In the genomic region with DNA sequence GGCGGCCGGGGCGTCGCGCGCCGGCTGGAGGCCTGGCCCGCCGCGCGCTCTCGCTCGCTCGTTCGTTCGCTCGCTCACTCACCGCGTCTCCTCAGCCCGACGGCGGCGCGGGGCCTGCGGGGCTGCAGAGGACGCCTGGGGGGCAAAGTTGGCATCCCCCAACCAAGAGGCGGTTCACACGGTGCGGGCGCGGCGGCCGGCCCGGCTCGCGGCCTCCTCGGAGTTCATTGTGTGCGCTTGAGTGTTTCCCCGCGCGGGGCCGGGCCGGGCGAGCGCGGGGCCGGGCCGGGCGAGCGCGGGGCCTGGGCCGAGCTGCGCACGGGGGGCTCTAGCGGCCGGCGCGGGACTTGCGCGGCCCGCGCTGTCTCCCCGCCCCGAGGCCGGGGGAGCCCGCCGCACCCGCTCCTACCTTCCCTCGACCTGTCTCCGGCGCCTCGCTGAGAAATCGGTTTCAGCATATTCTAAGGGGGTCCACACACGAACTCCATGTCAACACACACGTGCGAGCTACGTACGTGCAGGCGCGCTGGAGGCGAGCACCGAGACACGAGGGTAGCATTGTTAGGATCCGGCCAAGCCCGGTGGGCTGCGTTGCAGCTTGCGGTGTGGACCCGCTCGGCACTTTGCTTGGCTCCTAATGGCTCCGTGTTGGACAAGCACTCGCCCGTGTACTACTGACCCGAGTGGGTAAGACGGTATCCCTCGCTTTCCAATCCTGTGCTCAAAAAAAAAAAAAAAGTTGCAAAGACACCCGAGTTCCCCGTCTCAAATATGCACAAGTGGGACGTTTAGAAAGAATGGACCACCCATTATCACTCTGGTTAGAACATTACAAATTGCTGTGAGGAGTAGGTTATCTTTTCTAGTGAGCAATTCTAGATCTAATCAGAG, we compare ENCODE assay signal across 8 mouse cellular contexts. TPM values are rescaled to one million over a fixed set of nuclear protein-coding genes. Genes with fewer than 3 reads are reported as not detected.
DNase-seq lines count a peak whose midpoint lies in the region; ATAC-seq and TF ChIP-seq lines count a peak whose summit lies in the region.

Gene Zmynd11, minus strand, starts transcription at position 685 of the 891 bp plus-strand sequence.

- intact Hi-C loops in left cerebral cortex, adult 2 months (cut with DNase I) = loop anchor here (5.0 to 10.0 kb wide), 3 partner anchors 78 to 890 kb away; partner anchors contain the start of genes Gtpbp4 and Wdr37

- peaks cover 39% of the 10 kb centered on the region for H3K79me2 ChIP-seq in macrophage (ENCODE audit: inconsistent target)

- WGBS in hindbrain, embryonic 14.5 days = under 1% methylated on average over 73 of the region's 98 CpGs
- WGBS in macrophage (ENCODE audit: missing documents) = 1% methylated on average over 91 of the region's 98 CpGs

- peak within 1 kb of the TSS; percentile 99 for H3K27ac ChIP-seq in hindbrain, embryonic 14.5 days
- peak within 1 kb of the TSS; percentile 91 for H3K27ac ChIP-seq in left cerebral cortex, adult 2 months
- H3K27ac ChIP-seq in macrophage = no peak within 1 kb of the TSS

- no peaks in the 10 kb centered on the region for H3K36me3 ChIP-seq in hindbrain, embryonic 14.5 days (replicated peaks; ENCODE audit: control insufficient read depth, insufficient read depth)
- no peaks in the 10 kb centered on the region for H3K36me3 ChIP-seq in macrophage (ENCODE audit: inconsistent target)

- H3K27me3 ChIP-seq in hindbrain, embryonic 14.5 days (ENCODE audit: control insufficient read depth, insufficient read depth, low read length) = no peaks in the 10 kb centered on the region

- peak; percentile 58 for DNase-seq in R1 (ENCODE audit: low read depth, low spot score)
- peak; percentile 75 to 79 for DNase-seq in cerebellum, postnatal 14 days
- peak; percentile 33 for DNase-seq in gastrocnemius, adult 18-20 months (ENCODE audit: low spot score)
- peak; percentile 65 for DNase-seq in hindbrain, embryonic 14.5 days (ENCODE audit: low spot score)
- peak; percentile 45 to 51 for DNase-seq in left cerebral cortex, adult 2 months (ENCODE audit: extremely low spot score in 1 of 2, low spot score in 2 of 2)
- DNase-seq in retina, postnatal 7 days (ENCODE audit: low read depth, low spot score) = peak; percentile 49
- DNase-seq in urinary bladder, adult 2 months (ENCODE audit: low spot score) = peak; percentile 59

- H3K9me3 ChIP-seq in hindbrain, embryonic 14.5 days (ENCODE audit: control insufficient read depth, low read length) = no peaks in the 10 kb centered on the region

- peak within 1 kb of the TSS; percentile 98 for H3K4me3 ChIP-seq in hindbrain, embryonic 14.5 days (replicated peaks; ENCODE audit: low read length)
- peak within 1 kb of the TSS; percentile 93 for H3K4me3 ChIP-seq in left cerebral cortex, adult 2 months
- peak within 1 kb of the TSS; percentile 20 for H3K4me3 ChIP-seq in macrophage (ENCODE audit: inconsistent target)

- peak; percentile 24 for TF ChIP-seq CTCF in left cerebral cortex, adult 2 months (IDR thresholded peaks at IDR 0.05)

- H3K4me1 ChIP-seq in hindbrain, embryonic 14.5 days (replicated peaks; ENCODE audit: control insufficient read depth, insufficient read depth, low read length) = peaks cover 29% of the 10 kb centered on the region

- ATAC-seq in hindbrain, embryonic 14.5 days (ENCODE audit: low FRiP score) = peak; percentile 88

- H3K9ac ChIP-seq in hindbrain, embryonic 14.5 days = peak within 1 kb of the TSS; percentile 100

- H3K4me2 ChIP-seq in hindbrain, embryonic 14.5 days (replicated peaks) = peak within 1 kb of the TSS; percentile 69

RNA-seq across cellular contexts. Expression of gene Zmynd11, which starts in this region (rescaled TPM):
- 10 to 100 TPM; 86.7 to 98.2 TPM for total RNA-seq in gastrocnemius, adult 18-20 months (2021)
- 189 and 199 TPM in 2 replicates for polyA plus RNA-seq in hindbrain, embryonic 14.5 days (2014; fragmentation: Nextera tagmentation; extraction: Ambion mirVana)
- 100 to 1,000 TPM; 241 to 258 TPM for total RNA-seq in left cerebral cortex, adult 2 months (2021)
- 100 to 1,000 TPM in 25 of 26 experiments, 10 to 100 TPM in 1; 94.5 to 281 (median 179) TPM for total RNA-seq in macrophage (2018; cell fraction: chromatin; rRNA removed)
- total RNA-seq in macrophage (2018; cell fraction: cytosol; rRNA removed) = 10 to 100 TPM; 36.5 to 57.1 (median 42.5) TPM
- total RNA-seq in macrophage (2018; cell fraction: nucleus; rRNA removed) = 100 to 1,000 TPM in 11 of 26 experiments, 10 to 100 TPM in 15; 50.9 to 188 (median 94.9) TPM
- 41.9 to 52.6 TPM (median 45.3 TPM) in 3 replicates for polyA plus RNA-seq in macrophage (2018)
- 150 and 167 TPM in 2 replicates for polyA plus RNA-seq in urinary bladder, adult 2 months (2012; rRNA removed)

Comparison
In these comparisons a context has a peak if more than half of its experiments do, and no peak if none do; other contexts are left out.
1. H3K4me3 ChIP-seq: peak in every context shown above with its lines; median percentile 98 in hindbrain, embryonic 14.5 days; 93 in left cerebral cortex, adult 2 months; 20 in macrophage.